Mouse (Mus musculus) lung, adult 18-20 months (tissue): Measurements from ENCODE around the gene Copz1.

Experiments
- DNase-seq, 2 experiments: peaks; one replicate each; pipeline ENCODE4 v3.0.0; 2022; ENCODE audit warnings: mixed read lengths in 2 of 2

The Copz1 gene

GRCm38 (mm10) chr15:103341547-103341946, 69.0 kb downstream of the Copz1 start:
- DNase-seq, result no peak

DNA sequence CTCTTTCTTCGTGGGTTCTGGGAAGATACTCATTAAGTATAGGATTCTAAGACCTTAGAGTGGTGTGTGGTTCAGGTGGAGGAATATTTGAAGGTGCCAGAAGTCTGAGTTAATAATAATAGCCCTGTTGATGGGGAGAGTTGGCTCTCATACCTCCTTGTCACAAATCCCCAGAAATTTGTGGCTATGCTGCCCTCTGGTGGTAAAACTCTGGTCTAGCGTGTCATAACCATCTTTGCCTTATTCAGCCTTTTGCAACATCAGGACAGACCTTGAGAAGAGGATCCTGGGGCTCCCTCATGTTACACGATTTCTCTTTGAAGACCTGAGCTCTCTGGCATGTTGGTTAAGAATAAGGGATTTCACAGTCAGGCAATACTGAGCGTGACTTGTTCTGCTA, 69.9 kb downstream of the Copz1 start:
- DNase-seq, result peak; percentile 63 to 76

GRCm38 (mm10) chr15:103343008-103343407, 70.5 kb downstream of the Copz1 start:
- DNase-seq, result no peak

GRCm38 (mm10) chr15:103343556-103343955, 71.0 kb downstream of the Copz1 start:
- DNase-seq, result no peak

DNA sequence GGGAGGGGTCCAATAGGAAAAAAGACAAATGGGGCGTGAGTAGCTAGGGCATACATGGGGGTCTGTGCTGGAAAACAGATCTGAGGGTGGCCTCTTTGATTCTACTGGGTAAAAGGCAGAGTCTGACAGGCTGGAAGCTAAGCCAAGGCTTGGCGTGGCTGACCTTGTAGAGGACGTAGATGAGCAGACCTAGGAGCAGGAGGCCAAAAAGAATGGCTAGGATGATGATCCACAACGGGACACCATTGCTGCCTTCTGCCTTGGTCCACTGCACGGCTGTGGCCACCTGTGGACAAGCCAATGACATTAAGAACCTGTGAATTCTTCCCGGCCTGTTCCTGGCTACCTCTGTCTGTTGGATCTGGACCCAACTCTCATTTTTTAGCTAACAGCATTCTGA, 73.3 kb downstream of the Copz1 start:
- DNase-seq, result no peak

DNA sequence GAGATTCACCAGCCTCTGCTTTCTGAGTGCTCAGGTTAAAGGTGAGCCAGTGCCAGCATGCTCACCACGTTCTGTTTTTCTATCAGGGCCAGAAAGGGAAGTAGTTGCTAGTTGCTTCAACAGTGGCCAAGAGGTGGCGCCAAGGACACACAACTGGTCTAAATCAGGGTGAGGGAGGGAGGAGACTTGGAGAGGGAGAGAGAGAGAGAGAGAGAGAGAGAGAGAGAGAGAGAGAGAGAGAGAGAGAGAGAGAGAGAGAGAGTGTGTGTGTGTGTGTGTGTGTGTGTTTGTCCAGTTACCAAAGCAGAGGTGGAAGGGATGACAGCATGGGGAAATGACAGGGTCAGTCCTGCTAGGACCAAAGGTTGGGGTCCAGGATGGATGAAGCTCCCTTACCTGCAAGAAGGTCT, 74.8 kb downstream of the Copz1 start:
- peak; percentile 64 to 72 for DNase-seq
